Comparison of ENCODE assay signal across 8 mouse cellular contexts in the genomic region with DNA sequence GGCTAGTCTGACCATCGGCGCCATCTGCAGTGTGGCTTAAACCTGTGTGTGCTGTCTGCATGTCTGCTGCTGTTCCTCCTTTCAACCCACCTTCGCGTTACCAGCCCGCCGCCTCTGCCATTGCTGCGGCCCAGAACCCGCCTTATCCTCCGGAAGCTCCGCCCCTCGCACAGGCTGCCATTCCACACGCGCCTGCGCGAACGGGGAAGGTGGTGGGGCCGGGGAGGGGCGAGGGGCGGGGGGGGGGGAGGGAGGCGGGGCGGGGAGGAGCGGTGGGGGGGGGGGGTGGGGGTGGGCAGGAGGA. TPM values are rescaled to one million over a fixed set of nuclear protein-coding genes. Genes with fewer than 3 reads are reported as not detected.
DNase-seq lines count a peak whose midpoint lies in the region; ATAC-seq lines count a peak whose summit lies in the region.

A gene (minus strand): TSS at position 152 of the 304 bp plus-strand sequence.

- H3K9ac ChIP-seq in hindbrain, embryonic 13.5 days: peak within 1 kb of the TSS; percentile 69

- H3K9me3 ChIP-seq in hindbrain, embryonic 13.5 days: no peaks in the 10 kb centered on the region

- peak; percentile 70 for DNase-seq in R1 (ENCODE audit: low read depth, low spot score)
- DNase-seq in cerebellum, postnatal 25 days: peak; percentile 85 to 90
- peak; percentile 43 to 65 for DNase-seq in frontal cortex, postnatal 25 days (ENCODE audit: low spot score in 2 of 2)
- peak; percentile 56 to 70 for DNase-seq in layer of hippocampus, postnatal 25 days (ENCODE audit: extremely low spot score in 1 of 2, low spot score in 1 of 2)
- peak; percentile 82 for DNase-seq in lung, postnatal 25 days (ENCODE audit: low spot score)
- DNase-seq in retina, embryonic 14.5 days (ENCODE audit: low spot score): peak; percentile 78
- peak; percentile 78 to 87 for DNase-seq in thymus, postnatal 36 days

- ATAC-seq in hindbrain, embryonic 13.5 days (ENCODE audit: low FRiP score): peak; percentile 88

- H3K4me1 ChIP-seq in hindbrain, embryonic 13.5 days (replicated peaks): 0 out of 2 replicates have a peak, but pooled peaks cover 4% of the 10 kb centered on the region

- 30% methylated on average over 16 of the region's 22 CpGs for WGBS in hindbrain, embryonic 13.5 days

- peak within 1 kb of the TSS; percentile 59 for H3K4me2 ChIP-seq in hindbrain, embryonic 13.5 days

- H3K27me3 ChIP-seq in hindbrain, embryonic 13.5 days: no peaks in the 10 kb centered on the region

- peak within 1 kb of the TSS; percentile 79 for H3K27ac ChIP-seq in hindbrain, embryonic 13.5 days

- H3K4me3 ChIP-seq in hindbrain, embryonic 13.5 days: peak within 1 kb of the TSS; percentile 45

- H3K36me3 ChIP-seq in hindbrain, embryonic 13.5 days: no peaks in the 10 kb centered on the region

RNA-seq across cellular contexts. Expression of the gene that starts here (rescaled TPM):
- 79.4 and 79.8 TPM in 2 replicates for polyA plus RNA-seq in hindbrain, embryonic 13.5 days (2015; fragmentation: Nextera tagmentation; extraction: Ambion mirVana)
- total RNA-seq in layer of hippocampus, postnatal 25 days (2021): 10 to 100 TPM; 26.9 to 31.2 TPM

Comparison
In these comparisons a context has a peak if more than half of its experiments do, and no peak if none do; other contexts are left out.
1. Peak in every context shown above with its lines: DNase-seq, ATAC-seq, H3K4me3 ChIP-seq and H3K27ac ChIP-seq.